Mouse (Mus musculus): ENCODE results near the gene Jph3. TPM values are rescaled to one million over a fixed set of nuclear protein-coding genes. Genes with fewer than 3 reads are reported as not detected.

The Jph3 gene
- total and polyA plus RNA-seq, 3 experiments = 0.15 TPM; not detected in 2

DNA sequence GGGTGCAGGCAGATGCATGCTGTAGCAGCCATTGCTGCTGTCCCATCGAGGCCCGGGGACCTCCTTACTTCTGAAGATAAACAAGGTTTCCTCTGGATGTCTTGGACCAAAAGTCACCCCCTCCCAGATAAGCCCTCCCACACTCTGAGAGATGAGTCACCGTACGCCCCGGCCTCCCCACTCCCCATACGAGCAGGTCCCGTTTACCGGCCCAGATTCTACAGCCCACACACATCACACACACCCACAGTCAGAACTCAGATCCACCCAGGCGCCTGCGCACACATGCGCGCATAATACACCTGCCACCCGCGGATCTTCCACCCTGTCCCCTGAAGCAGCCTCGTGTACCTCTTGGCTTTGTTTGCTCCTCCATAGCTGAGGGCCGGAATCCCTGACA, 4.8 kb downstream of the Jph3 start:
- TF ChIP-seq ELF1 (IDR thresholded peaks at IDR 0.05; ENCODE audit: low read depth, low read length) = no peak
- no peak for TF ChIP-seq ETS1 (IDR thresholded peaks at IDR 0.05; ENCODE audit: low read depth, low read length)
- TF ChIP-seq MYB (IDR thresholded peaks at IDR 0.05; ENCODE audit: low read depth, low read length) = no peak
- TF ChIP-seq RAD21 (IDR thresholded peaks at IDR 0.05; ENCODE audit: low read depth, low read length) = no peak
- TF ChIP-seq NELFE (IDR thresholded peaks at IDR 0.05; ENCODE audit: low read depth, low read length) = no peak
- TF ChIP-seq GABPA (IDR thresholded peaks at IDR 0.05; ENCODE audit: low read depth, low read length) = no peak
- no peak for TF ChIP-seq USF1 (IDR thresholded peaks at IDR 0.05; ENCODE audit: low read depth, low read length)
- TF ChIP-seq UBTF (IDR thresholded peaks at IDR 0.05; ENCODE audit: borderline replicate concordance, insufficient read depth, low read depth, low read length) = no peak
- TF ChIP-seq HCFC1 (IDR thresholded peaks at IDR 0.05; ENCODE audit: low read depth, low read length) = no peak
- no peak for TF ChIP-seq EP300 (IDR thresholded peaks at IDR 0.05; ENCODE audit: low read depth in 1 of 2, low read length in 2 of 2)
- no peak for TF ChIP-seq ZC3H11A (IDR thresholded peaks at IDR 0.05; ENCODE audit: low read depth, low read length)
- TF ChIP-seq CHD1 (IDR thresholded peaks at IDR 0.05; ENCODE audit: low read depth, low read length) = no peak
- Histone ChIP-seq H3K4me3 (ENCODE audit: control insufficient read depth in 1 of 2, insufficient read depth in 1 of 2, low read depth in 2 of 2, low read length in 2 of 2) (no peak overlapping the region), H3K36me3 (ENCODE audit: control insufficient read depth in 1 of 2, insufficient read depth in 2 of 2, low read length in 2 of 2) (no peaks in the 10 kb centered on the region), H3K9me3 (replicated peaks; ENCODE audit: insufficient read depth, low read length) (no peaks in the 10 kb centered on the region), H3K9ac (ENCODE audit: control insufficient read depth, low read depth, low read length, poor library complexity, severe bottlenecking) (no peak overlapping the region), H3K79me2 (ENCODE audit: control insufficient read depth, insufficient read depth, low read length, poor library complexity) (no peaks in the 10 kb centered on the region), H3K4me1 (ENCODE audit: control insufficient read depth in 1 of 2, insufficient read depth in 2 of 2, low read length in 2 of 2) (no peaks in the 10 kb centered on the region), H3K27me3 (ENCODE audit: control insufficient read depth in 1 of 2, insufficient read depth in 2 of 2, low read length in 2 of 2) (no peaks in the 10 kb centered on the region), H3K27ac (ENCODE audit: control insufficient read depth, low read depth, low read length) (no peak overlapping the region)
- DNase-seq (ENCODE audit: low read depth, low spot score) = no peak

DNA sequence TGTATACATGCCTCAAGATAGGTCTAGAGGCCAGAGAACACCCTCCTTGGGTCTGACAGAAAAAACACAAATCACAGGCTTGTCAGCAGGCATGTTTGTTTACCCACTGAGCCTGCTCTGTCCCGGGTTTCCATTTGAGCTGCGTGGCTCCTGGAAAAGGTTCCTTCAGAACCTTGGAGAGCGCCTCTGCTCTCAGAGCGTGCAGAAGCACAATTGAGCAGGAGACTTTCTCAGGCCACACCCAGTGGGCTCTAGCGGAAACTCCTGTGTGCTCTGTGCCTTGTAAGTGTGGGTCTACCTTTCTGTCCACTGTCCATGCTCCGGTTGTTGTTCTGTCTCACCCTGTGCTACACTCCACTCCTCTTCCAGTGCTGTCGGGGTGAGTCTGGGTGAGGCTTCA, 6.8 kb downstream of the Jph3 start:
- H3K9me3 ChIP-seq (replicated peaks; ENCODE audit: insufficient read depth, low read length) = no peaks in the 10 kb centered on the region
- H3K79me2 ChIP-seq (ENCODE audit: control insufficient read depth, insufficient read depth, low read length, poor library complexity) = no peaks in the 10 kb centered on the region
- peak; percentile 44 for DNase-seq (ENCODE audit: low read depth, low spot score)
- H3K9ac ChIP-seq (ENCODE audit: control insufficient read depth, low read depth, low read length, poor library complexity, severe bottlenecking) = no peak overlapping the region
- H3K36me3 ChIP-seq (ENCODE audit: control insufficient read depth in 1 of 2, insufficient read depth in 2 of 2, low read length in 2 of 2) = no peaks in the 10 kb centered on the region
- H3K27me3 ChIP-seq (ENCODE audit: control insufficient read depth in 1 of 2, insufficient read depth in 2 of 2, low read length in 2 of 2) = no peaks in the 10 kb centered on the region
- H3K27ac ChIP-seq (ENCODE audit: control insufficient read depth, low read depth, low read length) = no peak overlapping the region
- H3K4me1 ChIP-seq (ENCODE audit: control insufficient read depth in 1 of 2, insufficient read depth in 2 of 2, low read length in 2 of 2) = no peaks in the 10 kb centered on the region
- TF ChIP-seq ELF1 (IDR thresholded peaks at IDR 0.05; ENCODE audit: low read depth, low read length) (no peak), MXI1 (IDR thresholded peaks at IDR 0.05; ENCODE audit: low read depth, low read length) (no peak), BHLHE40 (IDR thresholded peaks at IDR 0.05; ENCODE audit: borderline replicate concordance, low read depth, low read length) (no peak), RCOR1 (IDR thresholded peaks at IDR 0.05; ENCODE audit: low read depth, low read length) (no peak), POLR2A (IDR thresholded peaks at IDR 0.05; ENCODE audit: control insufficient read depth in 1 of 2, insufficient read depth in 1 of 2, low read depth in 1 of 2, low read length in 2 of 2, poor library complexity in 1 of 2) (no peak), CHD1 (IDR thresholded peaks at IDR 0.05; ENCODE audit: low read depth, low read length) (no peak), MAFK (IDR thresholded peaks at IDR 0.05; ENCODE audit: borderline replicate concordance, low read depth, low read length) (no peak), UBTF (IDR thresholded peaks at IDR 0.05; ENCODE audit: borderline replicate concordance, insufficient read depth, low read depth, low read length) (no peak), RAD21 (IDR thresholded peaks at IDR 0.05; ENCODE audit: low read depth, low read length) (no peak), ZKSCAN1 (IDR thresholded peaks at IDR 0.05; ENCODE audit: low read depth, low read length) (no peak), CTCF (IDR thresholded peaks at IDR 0.05 in 2 of 3, conservative IDR thresholded peaks at IDR 0.05 in 1 of 3; ENCODE audit: control insufficient read depth in 1 of 3, insufficient read depth in 1 of 3, low read depth in 2 of 3, low read length in 3 of 3, poor library complexity in 1 of 3, severe bottlenecking in 1 of 3) (no peak), TBP (IDR thresholded peaks at IDR 0.05; ENCODE audit: low read depth, low read length) (no peak), EP300 (IDR thresholded peaks at IDR 0.05; ENCODE audit: low read depth in 1 of 2, low read length in 2 of 2) (no peak), MEF2A (IDR thresholded peaks at IDR 0.05; ENCODE audit: extremely low read depth, insufficient replicate concordance, low read depth, low read length, poor library complexity, severe bottlenecking) (no peak), GATA1 (IDR thresholded peaks at IDR 0.05; ENCODE audit: low read depth, low read length) (no peak), TAL1 (IDR thresholded peaks at IDR 0.05; ENCODE audit: low read length) (no peak), SIN3A (IDR thresholded peaks at IDR 0.05; ENCODE audit: low read length) (no peak), MAX (IDR thresholded peaks at IDR 0.05; ENCODE audit: low read length) (no peak), NRF1 (IDR thresholded peaks at IDR 0.05; ENCODE audit: insufficient read depth, low read depth, low read length, poor library complexity, severe bottlenecking) (no peak)
- no peak overlapping the region for H3K4me3 ChIP-seq (ENCODE audit: control insufficient read depth in 1 of 2, insufficient read depth in 1 of 2, low read depth in 2 of 2, low read length in 2 of 2)
